Mouse (Mus musculus): ENCODE data around the gene Grm2. TPM values are rescaled to one million over a fixed set of nuclear protein-coding genes. Genes with fewer than 3 reads are reported as not detected.

Grm2 gene
- polyA plus RNA-seq, 1 experiment: 54.7 TPM

GRCm38 (mm10) chr9:106659441-106659840, 3.6 kb upstream of the Grm2 start:
- Histone ChIP-seq H3K27ac (ENCODE audit: insufficient read depth, low read length) (no peak overlapping the region), H3K4me1 (ENCODE audit: control insufficient read depth, insufficient read depth, low read length) (peaks cover 11% of the 10 kb centered on the region), H3K4me3 (ENCODE audit: insufficient read depth, low read length) (no peak overlapping the region)
- no peak for TF ChIP-seq CTCF (IDR thresholded peaks at IDR 0.05; ENCODE audit: extremely low read depth, insufficient read depth, low read length)
- no peak for TF ChIP-seq POLR2A (IDR thresholded peaks at IDR 0.05; ENCODE audit: extremely low read depth, insufficient read depth, low read length)

DNA sequence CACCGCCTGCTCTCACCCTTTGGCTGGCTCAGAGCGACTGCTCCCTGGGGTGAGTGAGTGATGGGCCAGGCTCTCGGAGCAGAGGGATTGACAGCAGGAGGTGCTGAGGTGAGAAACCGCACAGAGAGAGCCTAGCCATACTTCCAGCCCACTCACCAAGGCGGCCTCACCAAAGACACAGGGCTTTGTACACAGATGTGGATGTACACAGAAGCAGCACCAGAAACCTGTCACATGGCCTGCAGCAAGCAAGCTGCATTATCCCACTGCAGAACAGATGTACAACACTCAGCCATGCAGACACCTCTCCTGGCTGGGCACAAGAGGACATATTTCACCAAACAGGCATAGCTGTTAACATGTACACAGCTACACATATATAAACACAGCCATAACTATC, 1.7 kb upstream of the Grm2 start:
- H3K4me3 ChIP-seq (ENCODE audit: insufficient read depth, low read length): no peak overlapping the region
- H3K27ac ChIP-seq (ENCODE audit: insufficient read depth, low read length): peak overlapping the region; percentile 18; the same call in 1 of the 2 replicates
- peaks cover 9% of the 10 kb centered on the region for H3K4me1 ChIP-seq (ENCODE audit: control insufficient read depth, insufficient read depth, low read length)
- TF ChIP-seq POLR2A (IDR thresholded peaks at IDR 0.05; ENCODE audit: extremely low read depth, insufficient read depth, low read length): no peak
- no peak for TF ChIP-seq CTCF (IDR thresholded peaks at IDR 0.05; ENCODE audit: extremely low read depth, insufficient read depth, low read length)

DNA sequence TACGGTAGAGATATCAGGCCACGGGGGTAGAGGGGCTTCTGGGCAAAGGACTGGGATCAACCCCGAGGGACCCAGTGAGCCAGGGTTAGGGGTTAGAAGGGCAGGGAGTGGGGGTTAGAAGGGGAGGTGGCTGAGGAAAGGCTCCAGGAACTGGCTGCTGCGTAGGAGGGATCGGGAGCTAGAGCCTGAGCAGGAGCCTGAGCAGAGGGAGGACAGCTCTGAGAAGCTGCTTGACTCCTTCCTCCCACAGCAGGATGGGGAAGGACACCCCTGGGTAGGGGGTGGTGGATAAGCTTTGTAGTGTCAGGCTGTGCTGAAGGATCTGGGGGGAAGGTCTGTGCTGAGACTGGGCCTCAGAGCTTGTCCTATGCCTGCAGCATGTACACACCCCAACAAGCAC, 938 bp upstream of the Grm2 start:
- TF ChIP-seq CTCF (IDR thresholded peaks at IDR 0.05; ENCODE audit: extremely low read depth, insufficient read depth, low read length) (no peak), POLR2A (IDR thresholded peaks at IDR 0.05; ENCODE audit: extremely low read depth, insufficient read depth, low read length) (peak; percentile 37; the same call in 1 of the 2 replicates)
- H3K27ac ChIP-seq (ENCODE audit: insufficient read depth, low read length): peak overlapping the region; percentile 18
- peak overlapping the region; percentile 60 for H3K4me3 ChIP-seq (ENCODE audit: insufficient read depth, low read length)
- H3K4me1 ChIP-seq (ENCODE audit: control insufficient read depth, insufficient read depth, low read length): peaks cover 9% of the 10 kb centered on the region

DNA sequence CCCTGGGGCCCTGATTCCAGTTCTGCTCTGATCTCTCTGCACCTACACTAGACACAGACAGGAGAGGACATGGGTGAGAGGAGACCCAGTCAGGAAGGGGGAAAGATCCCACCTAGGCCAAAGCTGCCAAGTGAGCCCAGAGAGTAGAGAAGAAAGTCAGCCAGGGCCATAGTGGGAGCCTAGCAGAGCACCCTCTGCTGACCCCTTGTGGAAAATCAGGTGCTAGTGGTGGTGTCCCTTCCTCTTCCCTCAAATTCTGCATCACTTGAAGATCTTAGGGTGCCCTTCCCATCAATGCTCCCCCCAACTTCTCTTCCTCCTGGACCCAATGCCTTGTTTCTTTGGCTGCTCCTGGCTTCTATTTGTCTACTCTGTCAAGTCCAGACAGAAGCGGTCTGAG, 3.2 kb downstream of the Grm2 start:
- Histone ChIP-seq H3K4me1 (ENCODE audit: control insufficient read depth, insufficient read depth, low read length) (peaks cover 7% of the 10 kb centered on the region; the same call in 1 of the 2 replicates), H3K27ac (ENCODE audit: insufficient read depth, low read length) (no peak overlapping the region), H3K4me3 (ENCODE audit: insufficient read depth, low read length) (peak overlapping the region; percentile 12; the same call in 1 of the 2 replicates)
- peak; percentile 51 for TF ChIP-seq CTCF (IDR thresholded peaks at IDR 0.05; ENCODE audit: extremely low read depth, insufficient read depth, low read length)
- TF ChIP-seq POLR2A (IDR thresholded peaks at IDR 0.05; ENCODE audit: extremely low read depth, insufficient read depth, low read length): no peak

DNA sequence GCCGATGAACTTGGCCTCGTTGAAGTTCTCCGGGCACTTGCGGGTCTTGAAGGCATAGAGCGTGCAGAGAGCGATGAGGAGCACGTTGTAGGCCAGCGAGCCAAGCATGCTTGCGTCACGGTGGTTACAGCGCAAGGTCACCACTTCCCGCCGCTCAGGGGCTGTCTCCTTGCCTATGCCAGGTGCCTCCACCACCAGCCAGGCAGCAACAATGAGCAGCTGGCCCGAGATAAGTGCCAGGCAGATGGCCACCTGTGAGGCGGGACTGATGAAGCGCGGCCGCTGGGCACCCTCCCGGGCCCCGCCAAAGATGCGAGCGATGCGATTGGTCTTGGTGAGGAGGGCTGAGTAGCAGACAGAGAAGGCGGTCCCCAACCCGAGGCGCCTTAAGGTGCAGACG, 8.7 kb downstream of the Grm2 start:
- no peak for TF ChIP-seq POLR2A (IDR thresholded peaks at IDR 0.05; ENCODE audit: extremely low read depth, insufficient read depth, low read length)
- no peak for TF ChIP-seq CTCF (IDR thresholded peaks at IDR 0.05; ENCODE audit: extremely low read depth, insufficient read depth, low read length)
- H3K27ac ChIP-seq (ENCODE audit: insufficient read depth, low read length): no peak overlapping the region
- H3K4me1 ChIP-seq (ENCODE audit: control insufficient read depth, insufficient read depth, low read length): peaks cover 3% of the 10 kb centered on the region; the same call in 1 of the 2 replicates
- no peak overlapping the region for H3K4me3 ChIP-seq (ENCODE audit: insufficient read depth, low read length)

- TF ChIP-seq POLR2A (IDR thresholded peaks at IDR 0.05; ENCODE audit: extremely low read depth, insufficient read depth, low read length): no peak
- no peak for TF ChIP-seq CTCF (IDR thresholded peaks at IDR 0.05; ENCODE audit: extremely low read depth, insufficient read depth, low read length)
- Histone ChIP-seq H3K4me3 (ENCODE audit: insufficient read depth, low read length) (no peak overlapping the region), H3K27ac (ENCODE audit: insufficient read depth, low read length) (no peak overlapping the region), H3K4me1 (ENCODE audit: control insufficient read depth, insufficient read depth, low read length) (peaks cover 3% of the 10 kb centered on the region; the same call in 1 of the 2 replicates)
Observed at GRCm38 (mm10) chr9:106645684-106646271, 10.1 kb downstream of the Grm2 start.

DNA sequence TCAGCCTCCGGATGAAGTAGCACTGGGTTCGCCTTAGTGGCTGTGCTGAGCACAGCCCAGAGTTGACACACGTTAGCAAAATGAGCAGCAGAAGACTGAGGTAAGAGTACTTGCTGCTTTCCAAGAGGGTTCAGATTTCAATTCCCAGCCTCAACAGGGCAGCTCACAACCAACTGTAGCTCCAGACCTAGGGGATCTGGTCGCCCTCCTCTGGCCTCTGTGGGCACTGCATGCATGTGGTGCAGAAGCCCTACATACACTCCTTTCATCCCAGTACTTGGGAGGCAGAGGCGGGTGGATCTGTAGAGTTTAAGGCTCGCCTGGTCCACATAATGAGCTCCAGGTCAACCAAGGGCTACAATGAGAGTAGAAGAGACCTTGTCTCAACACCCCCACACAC, 12.1 kb downstream of the Grm2 start:
- Histone ChIP-seq H3K4me1 (ENCODE audit: control insufficient read depth, insufficient read depth, low read length) (peaks cover 3% of the 10 kb centered on the region; the same call in 1 of the 2 replicates), H3K27ac (ENCODE audit: insufficient read depth, low read length) (no peak overlapping the region), H3K4me3 (ENCODE audit: insufficient read depth, low read length) (no peak overlapping the region)
- TF ChIP-seq CTCF (IDR thresholded peaks at IDR 0.05; ENCODE audit: extremely low read depth, insufficient read depth, low read length): 0 out of 2 replicates have a peak, but pooled peaks have one; percentile 31
- no peak for TF ChIP-seq POLR2A (IDR thresholded peaks at IDR 0.05; ENCODE audit: extremely low read depth, insufficient read depth, low read length)

GRCm38 (mm10) chr9:106643128-106643527, 12.8 kb downstream of the Grm2 start:
- H3K4me1 ChIP-seq (ENCODE audit: control insufficient read depth, insufficient read depth, low read length): peaks cover 3% of the 10 kb centered on the region; the same call in 1 of the 2 replicates
- TF ChIP-seq POLR2A (IDR thresholded peaks at IDR 0.05; ENCODE audit: extremely low read depth, insufficient read depth, low read length) (no peak), CTCF (IDR thresholded peaks at IDR 0.05; ENCODE audit: extremely low read depth, insufficient read depth, low read length) (peak; percentile 85)
- H3K4me3 ChIP-seq (ENCODE audit: insufficient read depth, low read length): no peak overlapping the region
- no peak overlapping the region for H3K27ac ChIP-seq (ENCODE audit: insufficient read depth, low read length)

- Histone ChIP-seq H3K4me3 (ENCODE audit: insufficient read depth, low read length) (no peak overlapping the region), H3K4me1 (ENCODE audit: control insufficient read depth, insufficient read depth, low read length) (peaks cover 3% of the 10 kb centered on the region; the same call in 1 of the 2 replicates), H3K27ac (ENCODE audit: insufficient read depth, low read length) (no peak overlapping the region)
- TF ChIP-seq CTCF (IDR thresholded peaks at IDR 0.05; ENCODE audit: extremely low read depth, insufficient read depth, low read length): no peak
- TF ChIP-seq POLR2A (IDR thresholded peaks at IDR 0.05; ENCODE audit: extremely low read depth, insufficient read depth, low read length): no peak
Observed at GRCm38 (mm10) chr9:106641346-106641745, 14.5 kb downstream of the Grm2 start.

- Histone ChIP-seq H3K4me3 (ENCODE audit: insufficient read depth, low read length) (no peak overlapping the region), H3K27ac (ENCODE audit: insufficient read depth, low read length) (no peak overlapping the region), H3K4me1 (ENCODE audit: control insufficient read depth, insufficient read depth, low read length) (no peaks in the 10 kb centered on the region)
- TF ChIP-seq CTCF (IDR thresholded peaks at IDR 0.05; ENCODE audit: extremely low read depth, insufficient read depth, low read length): no peak
- TF ChIP-seq POLR2A (IDR thresholded peaks at IDR 0.05; ENCODE audit: extremely low read depth, insufficient read depth, low read length): no peak
Observed at GRCm38 (mm10) chr9:106638154-106638553, 17.7 kb downstream of the Grm2 start.
